Mouse (Mus musculus) kidney, adult 2 months (tissue): ENCODE measurements around the gene Gna15.

Source experiments
- CTCF ChIP-seq: fragments of 200-500 bp; conservative IDR thresholded peaks from 2 replicates; pipeline ENCODE4 v1.5.1; 2011; ENCODE audit warnings: low read depth, mild to moderate bottlenecking, control low read depth, low read length, moderate library complexity, mixed read lengths; ENCODE audit not compliant: insufficient read depth, insufficient read length
- POLR2A ChIP-seq: fragments of 200-500 bp; IDR thresholded peaks from one replicate; pipeline ENCODE4 v1.6.1; 2011; ENCODE audit warnings: low read depth, low read length, control low read depth

DNA sequence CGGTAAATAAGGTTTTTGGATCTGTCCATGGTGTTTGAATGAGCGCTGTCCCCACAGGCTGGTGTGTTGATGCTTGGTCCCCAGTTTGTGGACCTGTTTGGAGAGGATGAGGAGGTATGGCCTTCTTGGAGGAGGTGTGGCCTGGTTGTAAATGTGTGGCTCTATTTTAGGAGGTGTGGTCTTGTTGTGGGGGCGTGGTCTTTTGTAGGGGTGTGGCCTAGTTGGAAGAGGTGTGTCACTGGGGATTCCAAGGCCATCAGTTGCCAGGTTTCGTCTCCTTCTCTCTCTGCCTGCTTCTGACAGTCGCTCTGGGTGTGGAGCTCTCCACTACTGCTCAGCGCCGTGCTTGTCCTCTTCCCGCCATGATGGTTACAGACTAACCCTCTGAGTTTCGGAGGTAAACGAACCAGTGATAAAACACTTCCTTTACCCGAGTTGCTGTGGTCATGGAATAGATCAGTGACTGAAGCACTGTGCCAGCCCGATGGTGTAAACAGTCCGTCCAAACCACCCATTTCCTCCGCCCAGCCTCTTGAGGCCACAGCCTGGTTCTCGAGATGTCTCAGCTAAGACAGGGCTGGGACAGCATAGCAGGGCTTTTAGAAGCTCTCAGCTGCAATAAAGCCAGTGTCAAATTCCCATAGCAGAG is 18.9 kb downstream of the Gna15 start:
- no peak for TF ChIP-seq POLR2A
- no peak for TF ChIP-seq CTCF
